Mouse (Mus musculus) liver, embryonic 14.5 days (tissue): ENCODE measurements at regions not wholly inside any gene's neighbourhood (a gene's known extent, or its start where the extent isn't known, plus 50 kb on each side); places are given as distances from the start of the nearest gene placed in this dataset.

ENCODE experiments used
- CTCF ChIP-seq: IDR thresholded peaks from 2 replicates; pipeline ENCODE4 v1.5.1; 2016; ENCODE audit warnings: antibody characterized with exemption, low read depth, control low read depth
- EP300 ChIP-seq: IDR thresholded peaks from 2 replicates; pipeline ENCODE4 v1.6.1; 2016; ENCODE audit warnings: antibody characterized with exemption, low read depth

- TF ChIP-seq EP300, result no peak
- no peak for TF ChIP-seq CTCF
These were observed 227.5 kb upstream of the Adra1b start for GRCm38 (mm10) chr11:44128481-44128880.
